ENCODE assay signal across 8 mouse cellular contexts in the genomic region with DNA sequence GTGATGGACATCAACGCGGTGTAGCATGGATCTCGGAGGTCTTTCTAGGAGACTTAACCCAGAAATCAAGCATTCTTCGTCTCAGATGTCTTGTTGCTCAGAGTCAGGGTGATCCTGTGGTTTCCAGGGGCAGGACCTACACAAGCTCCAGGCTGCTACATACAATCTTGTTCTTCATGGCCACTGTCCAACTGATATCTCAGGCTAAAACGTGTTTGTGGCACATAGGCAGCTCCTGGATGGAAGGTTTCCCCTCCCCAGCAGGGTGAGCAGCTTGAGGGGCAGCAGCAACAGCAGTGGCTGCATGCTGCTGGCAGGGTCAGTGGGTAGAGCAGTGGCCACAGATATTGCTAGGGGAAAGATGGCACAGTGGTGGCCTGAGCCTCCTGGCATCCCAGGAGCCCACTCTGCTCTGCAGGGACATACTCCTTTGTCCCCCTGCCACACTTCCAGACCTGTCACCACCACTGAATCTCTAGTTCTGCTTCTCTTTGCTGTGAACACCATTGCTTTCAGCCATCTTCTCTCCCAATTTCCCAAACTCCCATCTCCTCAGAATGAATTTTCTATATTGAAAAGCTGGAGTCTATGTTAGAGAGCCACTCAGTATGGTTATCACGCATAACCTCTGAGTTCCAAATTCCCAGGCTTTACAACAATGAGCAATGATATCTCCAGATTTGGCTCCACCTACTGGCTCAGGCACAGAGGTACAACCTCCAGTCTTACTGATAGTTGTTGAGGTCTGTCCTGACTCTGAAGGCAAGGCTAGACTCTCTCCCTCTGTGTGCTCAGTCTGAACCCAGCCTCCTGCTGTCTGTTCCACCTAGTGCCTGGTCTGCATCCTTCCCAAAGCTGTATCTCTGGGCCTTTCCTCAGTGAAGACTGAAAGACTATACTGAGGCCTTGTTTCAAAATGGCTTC. TPM values are rescaled to one million over a fixed set of nuclear protein-coding genes. Genes with fewer than 3 reads are reported as not detected.
DNase-seq lines count a peak whose midpoint lies in the region; ATAC-seq and TF ChIP-seq lines count a peak whose summit lies in the region.

No protein-coding gene starts in this region.

- peak; percentile 46 to 72 (median 46) for TF ChIP-seq CTCF in MEL (IDR thresholded peaks at IDR 0.05 in 2 of 3, conservative IDR thresholded peaks at IDR 0.05 in 1 of 3; ENCODE audit: control insufficient read depth in 1 of 3, insufficient read depth in 1 of 3, low read depth in 2 of 3, low read length in 3 of 3, poor library complexity in 1 of 3, severe bottlenecking in 1 of 3)
- TF ChIP-seq CTCF in kidney, postnatal 0 days (IDR thresholded peaks at IDR 0.05; ENCODE audit: low read depth) = peak; percentile 74

- no peak overlapping the region for H3K4me3 ChIP-seq in intestine, embryonic 14.5 days (ENCODE audit: low read depth, low read length)
- no peak overlapping the region for H3K4me3 ChIP-seq in intestine, embryonic 16.5 days (ENCODE audit: low read length)
- H3K4me3 ChIP-seq in MEL (ENCODE audit: control insufficient read depth in 1 of 2, insufficient read depth in 1 of 2, low read depth in 2 of 2, low read length in 2 of 2) = no peak overlapping the region
- no peak overlapping the region for H3K4me3 ChIP-seq in forebrain, embryonic 13.5 days
- H3K4me3 ChIP-seq in kidney, postnatal 0 days (replicated peaks; ENCODE audit: low read depth, low read length) = no peak overlapping the region
- no peak overlapping the region for H3K4me3 ChIP-seq in stomach, embryonic 14.5 days (ENCODE audit: low read depth, low read length)

- H3K79me2 ChIP-seq in MEL (ENCODE audit: control insufficient read depth, insufficient read depth, low read length, poor library complexity) = no peaks in the 10 kb centered on the region

- H3K27me3 ChIP-seq in intestine, embryonic 14.5 days (replicated peaks; ENCODE audit: control insufficient read depth, insufficient read depth, low read length) = no peaks in the 10 kb centered on the region
- H3K27me3 ChIP-seq in intestine, embryonic 16.5 days (replicated peaks; ENCODE audit: control insufficient read depth, insufficient read depth, low read length) = no peaks in the 10 kb centered on the region
- peaks cover 0 to 2% of the 10 kb centered on the region in 2 experiments; a peak in 1 of 4 replicates for H3K27me3 ChIP-seq in MEL (ENCODE audit: control insufficient read depth in 1 of 2, insufficient read depth in 2 of 2, low read length in 2 of 2)
- H3K27me3 ChIP-seq in forebrain, embryonic 13.5 days = no peaks in the 10 kb centered on the region
- no peaks in the 10 kb centered on the region for H3K27me3 ChIP-seq in kidney, postnatal 0 days (ENCODE audit: insufficient read depth, low read length)
- H3K27me3 ChIP-seq in stomach, embryonic 14.5 days (ENCODE audit: control insufficient read depth, insufficient read depth, low read length) = no peaks in the 10 kb centered on the region

- DNase-seq in intestine, embryonic 14.5 days (ENCODE audit: low spot score) = peak; percentile 51
- peak; percentile 53 for DNase-seq in MEL (ENCODE audit: low read depth, low spot score)
- peak; percentile 73 for DNase-seq in kidney, postnatal 0 days (ENCODE audit: low spot score)
- peak; percentile 13 for DNase-seq in lung, postnatal 36 days
- no peak for DNase-seq in urinary bladder, postnatal 14 days (ENCODE audit: low spot score)

- H3K36me3 ChIP-seq in intestine, embryonic 14.5 days (ENCODE audit: control insufficient read depth, insufficient read depth, low read length) = no peaks in the 10 kb centered on the region
- H3K36me3 ChIP-seq in intestine, embryonic 16.5 days (ENCODE audit: control insufficient read depth, insufficient read depth, low read length) = no peaks in the 10 kb centered on the region
- H3K36me3 ChIP-seq in MEL (ENCODE audit: control insufficient read depth in 1 of 2, insufficient read depth in 2 of 2, low read length in 2 of 2) = no peaks in the 10 kb centered on the region
- no peaks in the 10 kb centered on the region for H3K36me3 ChIP-seq in forebrain, embryonic 13.5 days (ENCODE audit: poor library complexity, severe bottlenecking)
- no peaks in the 10 kb centered on the region for H3K36me3 ChIP-seq in kidney, postnatal 0 days (ENCODE audit: insufficient read depth, low read length)
- H3K36me3 ChIP-seq in stomach, embryonic 14.5 days (ENCODE audit: control insufficient read depth, insufficient read depth, low read length) = no peaks in the 10 kb centered on the region

- TF ChIP-seq RAD21 in MEL (IDR thresholded peaks at IDR 0.05; ENCODE audit: low read depth, low read length) = peak; percentile 73

- 67% methylated on average over 6 of the region's 6 CpGs for WGBS in intestine, embryonic 14.5 days
- WGBS in intestine, embryonic 16.5 days = 68% methylated on average over 6 of the region's 6 CpGs
- 69% methylated on average over 6 of the region's 6 CpGs for WGBS in forebrain, embryonic 13.5 days
- 69% methylated on average over 6 of the region's 6 CpGs for WGBS in kidney, postnatal 0 days
- WGBS in stomach, embryonic 14.5 days = 65% methylated on average over 6 of the region's 6 CpGs

- no peaks in the 10 kb centered on the region for H3K4me1 ChIP-seq in intestine, embryonic 14.5 days (replicated peaks; ENCODE audit: control insufficient read depth, insufficient read depth, low read length)
- H3K4me1 ChIP-seq in intestine, embryonic 16.5 days (ENCODE audit: control insufficient read depth, insufficient read depth, low read length) = no peaks in the 10 kb centered on the region
- no peaks in the 10 kb centered on the region for H3K4me1 ChIP-seq in MEL (ENCODE audit: control insufficient read depth in 1 of 2, insufficient read depth in 2 of 2, low read length in 2 of 2)
- H3K4me1 ChIP-seq in forebrain, embryonic 13.5 days = no peaks in the 10 kb centered on the region
- H3K4me1 ChIP-seq in kidney, postnatal 0 days (replicated peaks; ENCODE audit: insufficient read depth, low read length) = no peaks in the 10 kb centered on the region
- no peaks in the 10 kb centered on the region for H3K4me1 ChIP-seq in stomach, embryonic 14.5 days (ENCODE audit: control insufficient read depth, insufficient read depth, low read length)

- 0 out of 2 replicates have a peak, but pooled peaks have one; percentile 27 for ATAC-seq in intestine, embryonic 14.5 days (replicated peaks; ENCODE audit: low FRiP score, low TSS enrichment, low read depth)
- no peak for ATAC-seq in intestine, embryonic 16.5 days
- ATAC-seq in forebrain, embryonic 13.5 days = peak; percentile 85
- peak; percentile 52; the same call in 1 of the 2 replicates for ATAC-seq in kidney, postnatal 0 days (replicated peaks; ENCODE audit: low FRiP score, low read depth)
- peak; percentile 56; the same call in 1 of the 2 replicates for ATAC-seq in stomach, embryonic 14.5 days (ENCODE audit: insufficient number of reproducible peaks, insufficient read depth, low FRiP score, low read depth)

- TF ChIP-seq EP300 in MEL (IDR thresholded peaks at IDR 0.05; ENCODE audit: low read depth in 1 of 2, low read length in 2 of 2) = no peak

- no peak overlapping the region for H3K9ac ChIP-seq in intestine, embryonic 14.5 days (ENCODE audit: low read length)
- H3K9ac ChIP-seq in intestine, embryonic 16.5 days (ENCODE audit: low read depth, low read length) = no peak overlapping the region
- H3K9ac ChIP-seq in MEL (ENCODE audit: control insufficient read depth, low read depth, low read length, poor library complexity, severe bottlenecking) = no peak overlapping the region
- no peak overlapping the region for H3K9ac ChIP-seq in forebrain, embryonic 13.5 days
- no peak overlapping the region for H3K9ac ChIP-seq in kidney, postnatal 0 days (ENCODE audit: low read depth, low read length)
- no peak overlapping the region for H3K9ac ChIP-seq in stomach, embryonic 14.5 days (replicated peaks; ENCODE audit: low read depth, low read length)

- TF ChIP-seq POLR2A in MEL (IDR thresholded peaks at IDR 0.05; ENCODE audit: control insufficient read depth in 1 of 2, insufficient read depth in 1 of 2, low read depth in 1 of 2, low read length in 2 of 2, poor library complexity in 1 of 2) = no peak

- H3K27ac ChIP-seq in intestine, embryonic 14.5 days (ENCODE audit: low read depth) = no peak overlapping the region
- no peak overlapping the region for H3K27ac ChIP-seq in intestine, embryonic 16.5 days (ENCODE audit: low read length)
- H3K27ac ChIP-seq in MEL (ENCODE audit: control insufficient read depth, low read depth, low read length) = no peak overlapping the region
- no peak overlapping the region for H3K27ac ChIP-seq in forebrain, embryonic 13.5 days
- H3K27ac ChIP-seq in kidney, postnatal 0 days = no peak overlapping the region
- no peak overlapping the region for H3K27ac ChIP-seq in stomach, embryonic 14.5 days (ENCODE audit: low read length)

- no peaks in the 10 kb centered on the region for H3K9me3 ChIP-seq in intestine, embryonic 14.5 days (ENCODE audit: control insufficient read depth, low read length)
- H3K9me3 ChIP-seq in intestine, embryonic 16.5 days (ENCODE audit: control insufficient read depth, low read length) = no peaks in the 10 kb centered on the region
- H3K9me3 ChIP-seq in MEL (replicated peaks; ENCODE audit: insufficient read depth, low read length) = no peaks in the 10 kb centered on the region
- H3K9me3 ChIP-seq in forebrain, embryonic 13.5 days (replicated peaks) = no peaks in the 10 kb centered on the region
- H3K9me3 ChIP-seq in kidney, postnatal 0 days (replicated peaks; ENCODE audit: low read length) = no peaks in the 10 kb centered on the region
- H3K9me3 ChIP-seq in stomach, embryonic 14.5 days (ENCODE audit: control insufficient read depth, low read depth, low read length) = no peaks in the 10 kb centered on the region

- no peak overlapping the region for H3K4me2 ChIP-seq in intestine, embryonic 14.5 days (ENCODE audit: low read length)
- no peak overlapping the region for H3K4me2 ChIP-seq in intestine, embryonic 16.5 days (ENCODE audit: low read depth, low read length)
- H3K4me2 ChIP-seq in forebrain, embryonic 13.5 days = no peak overlapping the region
- H3K4me2 ChIP-seq in kidney, postnatal 0 days (ENCODE audit: low read length) = no peak overlapping the region
- H3K4me2 ChIP-seq in stomach, embryonic 14.5 days (replicated peaks; ENCODE audit: low read depth, low read length) = no peak overlapping the region

RNA-seq across cellular contexts. Expression of gene Dppa1, which starts 36.8 kb away (rescaled TPM):
- not detected in 2 replicates for polyA plus RNA-seq in intestine, embryonic 14.5 days (2014; fragmentation: Nextera tagmentation; extraction: Ambion mirVana)
- polyA plus RNA-seq in intestine, embryonic 16.5 days (2015; fragmentation: Nextera tagmentation; extraction: Ambion mirVana) = not detected in 2 replicates
- not detected in 2 replicates for total RNA-seq in MEL (2012; rRNA removed)
- polyA plus RNA-seq in MEL (2012; ENCODE audit: insufficient read depth in 1 of 2, insufficient read length in 2 of 2, low read depth in 1 of 2, low replicate concordance in 2 of 2, missing spikeins in 1 of 2) = not detected
- polyA plus RNA-seq in forebrain, embryonic 13.5 days (2015; fragmentation: Nextera tagmentation; extraction: Ambion mirVana) = not detected in 2 replicates
- 0.07 and 0.54 TPM in 2 replicates for polyA plus RNA-seq in kidney, postnatal 0 days (2015; fragmentation: Nextera tagmentation; extraction: Ambion mirVana)
- polyA plus RNA-seq in stomach, embryonic 14.5 days (2014; fragmentation: Nextera tagmentation; extraction: Ambion mirVana) = not detected in 2 replicates

RNA-seq across cellular contexts. Expression of gene Timd2, which starts 41.0 kb away (rescaled TPM):
- 0.09 TPM in 1 of 2 replicates, not detected in the other for polyA plus RNA-seq in intestine, embryonic 14.5 days (2014; fragmentation: Nextera tagmentation; extraction: Ambion mirVana)
- polyA plus RNA-seq in intestine, embryonic 16.5 days (2015; fragmentation: Nextera tagmentation; extraction: Ambion mirVana) = 1.8 and 2.4 TPM in 2 replicates
- total RNA-seq in MEL (2012; rRNA removed) = not detected in 2 replicates
- not detected for polyA plus RNA-seq in MEL (2012; ENCODE audit: insufficient read depth in 1 of 2, insufficient read length in 2 of 2, low read depth in 1 of 2, low replicate concordance in 2 of 2, missing spikeins in 1 of 2)
- polyA plus RNA-seq in forebrain, embryonic 13.5 days (2015; fragmentation: Nextera tagmentation; extraction: Ambion mirVana) = 0.09 TPM in 1 of 2 replicates, not detected in the other
- 0.67 and 0.70 TPM in 2 replicates for polyA plus RNA-seq in kidney, postnatal 0 days (2015; fragmentation: Nextera tagmentation; extraction: Ambion mirVana)
- polyA plus RNA-seq in stomach, embryonic 14.5 days (2014; fragmentation: Nextera tagmentation; extraction: Ambion mirVana) = not detected in 2 replicates
